Mouse (Mus musculus): ENCODE data around the gene Tbc1d24.
A peak's percentile ranks its signal among the peaks of the same experiment; 100 is the strongest.

Gene Tbc1d24

GRCm38 (mm10) chr17:24173423-24173822 lies 31.9 kb downstream of the Tbc1d24 start:
- DNase-seq (ENCODE audit: extremely low spot score) = peak; percentile 67

- DNase-seq (ENCODE audit: extremely low spot score) = no peak
Observed at GRCm38 (mm10) chr17:24171738-24172137, 33.6 kb downstream of the Tbc1d24 start.

- no peak for DNase-seq (ENCODE audit: extremely low spot score)
Observed at GRCm38 (mm10) chr17:24170729-24171128, 34.6 kb downstream of the Tbc1d24 start.

- no peak for DNase-seq (ENCODE audit: extremely low spot score)
Observed at GRCm38 (mm10) chr17:24170125-24170524, 35.2 kb downstream of the Tbc1d24 start.

GRCm38 (mm10) chr17:24169317-24170065 lies 35.9 kb downstream of the Tbc1d24 start, which contains the start of gene Atp6v0c:
Gene Atp6v0c, minus strand, starts transcription at chr17:24169702.
- peak; percentile 94 for DNase-seq (ENCODE audit: extremely low spot score)

- DNase-seq (ENCODE audit: extremely low spot score) = peak; percentile 72
Observed at GRCm38 (mm10) chr17:24168590-24169277, 36.6 kb downstream of the Tbc1d24 start.

- DNase-seq (ENCODE audit: extremely low spot score) = no peak
Observed at GRCm38 (mm10) chr17:24167891-24168505, 37.4 kb downstream of the Tbc1d24 start.

GRCm38 (mm10) chr17:24167120-24167519 lies 38.2 kb downstream of the Tbc1d24 start:
- DNase-seq (ENCODE audit: extremely low spot score) = no peak

GRCm38 (mm10) chr17:24164566-24165259 lies 40.6 kb downstream of the Tbc1d24 start:
- no peak for DNase-seq (ENCODE audit: extremely low spot score)

GRCm38 (mm10) chr17:24163176-24163962 lies 42.0 kb downstream of the Tbc1d24 start, which contains the start of gene Amdhd2:
Gene Amdhd2, minus strand, starts transcription at chr17:24163766.
- DNase-seq (ENCODE audit: extremely low spot score) = peak; percentile 95

- no peak for DNase-seq (ENCODE audit: extremely low spot score)
Observed at GRCm38 (mm10) chr17:24162584-24163175, 42.7 kb downstream of the Tbc1d24 start.

GRCm38 (mm10) chr17:24161466-24161865 lies 43.9 kb downstream of the Tbc1d24 start:
- no peak for DNase-seq (ENCODE audit: extremely low spot score)

GRCm38 (mm10) chr17:24157526-24157925 lies 47.8 kb downstream of the Tbc1d24 start:
- DNase-seq (ENCODE audit: extremely low spot score) = no peak

GRCm38 (mm10) chr17:24157121-24157520 lies 48.2 kb downstream of the Tbc1d24 start:
- no peak for DNase-seq (ENCODE audit: extremely low spot score)

GRCm38 (mm10) chr17:24156394-24156793 lies 49.0 kb downstream of the Tbc1d24 start:
- DNase-seq (ENCODE audit: extremely low spot score) = no peak

- DNase-seq (ENCODE audit: extremely low spot score) = no peak
Observed at GRCm38 (mm10) chr17:24155742-24156141, 49.6 kb downstream of the Tbc1d24 start.

- DNase-seq (ENCODE audit: extremely low spot score) = no peak
Observed at GRCm38 (mm10) chr17:24154463-24154862, 50.9 kb downstream of the Tbc1d24 start.

GRCm38 (mm10) chr17:24151890-24152563 lies 53.3 kb downstream of the Tbc1d24 start:
- DNase-seq (ENCODE audit: extremely low spot score) = peak; percentile 81

- no peak for DNase-seq (ENCODE audit: extremely low spot score)
Observed at GRCm38 (mm10) chr17:24151382-24151781, 54.0 kb downstream of the Tbc1d24 start.

GRCm38 (mm10) chr17:24150824-24151223 lies 54.5 kb downstream of the Tbc1d24 start, which contains the start of gene Pdpk1:
Gene Pdpk1, minus strand, starts transcription at chr17:24150924.
- no peak for DNase-seq (ENCODE audit: extremely low spot score)
